Mouse (Mus musculus) MEL (cell line): ENCODE data around the gene Fam213b. TPM values are rescaled to one million over a fixed set of nuclear protein-coding genes. Genes with fewer than 3 reads are reported as not detected.

ENCODE experiments used
- DNase-seq: peaks from one replicate; pipeline ENCODE4 v3.0.0; 2011; ENCODE audit warnings: low read depth, low spot score
- H3K27ac ChIP-seq: 2 replicates; pipeline ENCODE4 v1.5.1; 2012; ENCODE audit warnings: low read depth, mild to moderate bottlenecking, control low read depth, low read length, moderate library complexity; ENCODE audit not compliant: control insufficient read depth
- H3K27me3 ChIP-seq, 2 experiments: fragments of 150-350 bp in 1 of 2; sonication (generic) in 1 of 2; 2 replicates each; pipeline ENCODE4 v1.6.1; 2012; ENCODE audit warnings: low read length in 2 of 2, mild to moderate bottlenecking in 2 of 2, improper control_type of control experiment in 1 of 2, moderate library complexity in 1 of 2; ENCODE audit not compliant: insufficient read depth in 2 of 2, control insufficient read depth in 1 of 2
- H3K36me3 ChIP-seq, 2 experiments: 2 replicates each; pipeline ENCODE4 v1.6.1; 2012 to 2014; ENCODE audit warnings: low read length in 2 of 2, improper control_type of control experiment in 1 of 2, inconsistent platforms in 1 of 2, mild to moderate bottlenecking in 1 of 2; ENCODE audit not compliant: insufficient read depth in 2 of 2, control insufficient read depth in 1 of 2
- H3K4me1 ChIP-seq, 2 experiments: fragments of 150-350 bp in 1 of 2; sonication (generic) in 1 of 2; 2 replicates each; pipeline ENCODE4 v1.6.1; 2012; ENCODE audit warnings: low read length in 2 of 2, improper control_type of control experiment in 1 of 2, mild to moderate bottlenecking in 1 of 2; ENCODE audit not compliant: insufficient read depth in 2 of 2, control insufficient read depth in 1 of 2
- H3K4me3 ChIP-seq, 2 experiments: fragments of 150-350 bp in 1 of 2; sonication (generic) in 1 of 2; 2 replicates each; pipeline ENCODE4 v1.5.1; 2012; ENCODE audit warnings: low read depth in 2 of 2, low read length in 2 of 2, mild to moderate bottlenecking in 2 of 2, moderate library complexity in 2 of 2, control low read depth in 1 of 2, improper control_type of control experiment in 1 of 2; ENCODE audit not compliant: control insufficient read depth in 1 of 2, insufficient read depth in 1 of 2
- H3K79me2 ChIP-seq: 2 replicates; pipeline ENCODE4 v1.6.1; 2012; ENCODE audit warnings: mild to moderate bottlenecking, low read length, moderate library complexity; ENCODE audit not compliant: control insufficient read depth, poor library complexity, insufficient read depth
- H3K9ac ChIP-seq: 2 replicates; pipeline ENCODE4 v1.6.1; 2012; ENCODE audit warnings: low read depth, mild to moderate bottlenecking, control low read depth, low read length, moderate library complexity; ENCODE audit not compliant: control insufficient read depth, poor library complexity, severe bottlenecking
- H3K9me3 ChIP-seq: fragments of 150-350 bp; sonication (generic); replicated peaks from 2 replicates; pipeline ENCODE4 v1.6.1; 2012; ENCODE audit warnings: mild to moderate bottlenecking, low read length, improper control_type of control experiment, moderate library complexity; ENCODE audit not compliant: insufficient read depth
- BHLHE40 ChIP-seq: IDR thresholded peaks from 2 replicates; pipeline ENCODE4 v1.6.1; 2012; ENCODE audit warnings: low read depth, mild to moderate bottlenecking, inconsistent platforms, low read length, improper control_type of control experiment, borderline replicate concordance
- CHD1 ChIP-seq: IDR thresholded peaks from 2 replicates; pipeline ENCODE4 v1.6.1; 2012; ENCODE audit warnings: low read depth, mild to moderate bottlenecking, inconsistent platforms, low read length, improper control_type of control experiment
- CTCF ChIP-seq, 3 experiments: IDR thresholded peaks in 2 of 3; conservative IDR thresholded peaks in 1 of 3; 2 replicates each; pipeline ENCODE4 v1.5.1; 2011 to 2012; ENCODE audit warnings: low read length in 3 of 3, low read depth in 2 of 3, mild to moderate bottlenecking in 2 of 3, improper control_type of control experiment in 1 of 3, inconsistent platforms in 1 of 3, mixed read lengths in 1 of 3, moderate library complexity in 1 of 3; ENCODE audit not compliant: control insufficient read depth in 1 of 3, insufficient read depth in 1 of 3, poor library complexity in 1 of 3, severe bottlenecking in 1 of 3
- ETS1 ChIP-seq: IDR thresholded peaks from 2 replicates; pipeline ENCODE4 v1.6.1; 2012; ENCODE audit warnings: low read depth, mild to moderate bottlenecking, inconsistent platforms, low read length, improper control_type of control experiment, moderate library complexity
- GABPA ChIP-seq: IDR thresholded peaks from 2 replicates; pipeline ENCODE4 v1.6.1; 2012; ENCODE audit warnings: low read depth, mild to moderate bottlenecking, inconsistent platforms, low read length, improper control_type of control experiment, moderate library complexity
- GATA1 ChIP-seq: IDR thresholded peaks from 2 replicates; pipeline ENCODE4 v1.6.1; 2011; ENCODE audit warnings: low read depth, low read length, improper control_type of control experiment
- KAT2A ChIP-seq: conservative IDR thresholded peaks from 2 replicates; pipeline ENCODE4 v1.6.1; 2012; ENCODE audit warnings: low read depth, low read length, improper control_type of control experiment, inconsistent platforms
- MAFK ChIP-seq: IDR thresholded peaks from 2 replicates; pipeline ENCODE4 v1.6.1; 2011; ENCODE audit warnings: low read depth, mild to moderate bottlenecking, low read length, improper control_type of control experiment, borderline replicate concordance
- MAZ ChIP-seq: IDR thresholded peaks from 2 replicates; pipeline ENCODE4 v1.6.1; 2012; ENCODE audit warnings: low read depth, mild to moderate bottlenecking, inconsistent platforms, low read length, improper control_type of control experiment
- MEF2A ChIP-seq: IDR thresholded peaks from 2 replicates; pipeline ENCODE4 v1.6.1; 2014; ENCODE audit warnings: low read depth, mild to moderate bottlenecking, inconsistent platforms, low read length, improper control_type of control experiment; ENCODE audit not compliant: poor library complexity, insufficient replicate concordance, severe bottlenecking; ENCODE audit errors: extremely low read depth
- MXI1 ChIP-seq: IDR thresholded peaks from 2 replicates; pipeline ENCODE4 v1.6.1; 2011; ENCODE audit warnings: mild to moderate bottlenecking, low read depth, low read length, improper control_type of control experiment
- MYB ChIP-seq: IDR thresholded peaks from 2 replicates; pipeline ENCODE4 v1.6.1; 2011; ENCODE audit warnings: mild to moderate bottlenecking, low read depth, low read length, improper control_type of control experiment
- MYC ChIP-seq: IDR thresholded peaks from 2 replicates; pipeline ENCODE4 v1.6.1; 2011; ENCODE audit warnings: low read depth, mild to moderate bottlenecking, low read length, improper control_type of control experiment, moderate library complexity
- NRF1 ChIP-seq: IDR thresholded peaks from 2 replicates; pipeline ENCODE4 v1.6.1; 2014; ENCODE audit warnings: low read depth, mild to moderate bottlenecking, inconsistent platforms, low read length, improper control_type of control experiment, moderate library complexity; ENCODE audit not compliant: poor library complexity, insufficient read depth, severe bottlenecking
- POLR2A ChIP-seq, 2 experiments: IDR thresholded peaks; 2 replicates each; pipeline ENCODE4 v1.6.1; 2011 to 2012; ENCODE audit warnings: low read length in 2 of 2, mild to moderate bottlenecking in 2 of 2, control low read depth in 1 of 2, improper control_type of control experiment in 1 of 2, low read depth in 1 of 2, moderate library complexity in 1 of 2; ENCODE audit not compliant: control insufficient read depth in 1 of 2, insufficient read depth in 1 of 2, poor library complexity in 1 of 2
- POLR2AphosphoS2 ChIP-seq: IDR thresholded peaks from 2 replicates; pipeline ENCODE4 v1.6.1; 2011; ENCODE audit warnings: low read length, improper control_type of control experiment
- POLR2AphosphoS5 ChIP-seq: IDR thresholded peaks from 2 replicates; pipeline ENCODE4 v1.6.1; 2012; ENCODE audit warnings: low read depth, borderline replicate concordance, mild to moderate bottlenecking, inconsistent platforms, low read length, moderate library complexity, mixed read lengths
- RAD21 ChIP-seq: IDR thresholded peaks from 2 replicates; pipeline ENCODE4 v1.6.1; 2011; ENCODE audit warnings: mild to moderate bottlenecking, low read depth, low read length, improper control_type of control experiment
- RCOR1 ChIP-seq: IDR thresholded peaks from 2 replicates; pipeline ENCODE4 v1.6.1; 2012; ENCODE audit warnings: low read depth, mild to moderate bottlenecking, inconsistent platforms, low read length, improper control_type of control experiment
- TAL1 ChIP-seq: IDR thresholded peaks from 2 replicates; pipeline ENCODE4 v1.6.1; 2012; ENCODE audit warnings: mild to moderate bottlenecking, inconsistent platforms, low read length, moderate library complexity, mixed read lengths
- UBTF ChIP-seq: IDR thresholded peaks from 2 replicates; pipeline ENCODE4 v1.6.1; 2012; ENCODE audit warnings: low read depth, mild to moderate bottlenecking, inconsistent platforms, low read length, improper control_type of control experiment, moderate library complexity, borderline replicate concordance; ENCODE audit not compliant: insufficient read depth
- USF1 ChIP-seq: IDR thresholded peaks from 2 replicates; pipeline ENCODE4 v1.6.1; 2014; ENCODE audit warnings: low read depth, mild to moderate bottlenecking, inconsistent platforms, low read length, improper control_type of control experiment, moderate library complexity
- USF2 ChIP-seq, 2 experiments: IDR thresholded peaks; 2 replicates each; pipeline ENCODE4 v1.6.1; 2011 to 2012; ENCODE audit warnings: improper control_type of control experiment in 2 of 2, low read length in 2 of 2, borderline replicate concordance in 1 of 2, inconsistent platforms in 1 of 2, low read depth in 1 of 2, mild to moderate bottlenecking in 1 of 2; ENCODE audit not compliant: insufficient read depth in 1 of 2
- ZKSCAN1 ChIP-seq: IDR thresholded peaks from 2 replicates; pipeline ENCODE4 v1.6.1; 2012; ENCODE audit warnings: low read depth, mild to moderate bottlenecking, inconsistent platforms, low read length, improper control_type of control experiment, moderate library complexity
- ZMIZ1 ChIP-seq: IDR thresholded peaks from 2 replicates; pipeline ENCODE4 v1.6.1; 2012; ENCODE audit warnings: low read depth, mild to moderate bottlenecking, inconsistent platforms, low read length, improper control_type of control experiment, moderate library complexity
- ZNF384 ChIP-seq: IDR thresholded peaks from 2 replicates; pipeline ENCODE4 v1.6.1; 2012; ENCODE audit warnings: low read depth, mild to moderate bottlenecking, inconsistent platforms, low read length, improper control_type of control experiment
- polyA plus RNA-seq, 2 experiments: library from polyadenylated mRNA; stranded (reverse) in 1 of 2; unstranded in 1 of 2; fragments of >175 nt in 1 of 2; fragments of >200 nt in 1 of 2; gene quantifications; 2 replicates each; pipeline versions ENCODE4 v1.2.1 to v1.2.4; 2012; ENCODE audit warnings: low replicate concordance in 2 of 2, low read depth in 1 of 2; ENCODE audit not compliant: insufficient read length in 2 of 2, insufficient read depth in 1 of 2, missing spikeins in 1 of 2
- total RNA-seq: library from RNA; depleted of rRNA; stranded (reverse); fragments of 300-350 nt; gene quantifications from 2 replicates; pipeline ENCODE4 v1.2.3, GENCODE M21; 2012

The Fam213b gene
- total and polyA plus RNA-seq, 3 experiments, result not detected

GRCm38 (mm10) chr4:154902371-154902770 is 3.4 kb upstream of the Fam213b start:
- H3K79me2 ChIP-seq, result 0 out of 2 replicates have a peak, but pooled peaks cover 1% of the 10 kb centered on the region
- H3K4me3 ChIP-seq, result no peak overlapping the region
- peaks cover 5% of the 10 kb centered on the region in 2 experiments; a peak in 3 of 4 replicates for H3K4me1 ChIP-seq
- no peaks in the 10 kb centered on the region for H3K27me3 ChIP-seq
- H3K9ac ChIP-seq, result no peak overlapping the region
- peaks cover 0 to 7% of the 10 kb centered on the region in 2 experiments; a peak in 2 of 4 replicates for H3K36me3 ChIP-seq
- H3K27ac ChIP-seq, result no peak overlapping the region
- no peaks in the 10 kb centered on the region for H3K9me3 ChIP-seq
- DNase-seq, result no peak
- TF ChIP-seq USF1 (no peak), ZKSCAN1 (no peak), ZNF384 (no peak), POLR2AphosphoS2 (no peak), BHLHE40 (no peak), MAFK (no peak), NRF1 (no peak), GABPA (no peak), POLR2AphosphoS5 (no peak), USF2 (IDR thresholded peaks at IDR 0.05; ENCODE audit: borderline replicate concordance in 1 of 2, insufficient read depth in 1 of 2, low read depth in 1 of 2, low read length in 2 of 2) (no peak), GATA1 (no peak), ETS1 (no peak), TAL1 (no peak), MYB (no peak), KAT2A (no peak), MAZ (no peak), CTCF (IDR thresholded peaks at IDR 0.05 in 2 of 3, conservative IDR thresholded peaks at IDR 0.05 in 1 of 3; ENCODE audit: control insufficient read depth in 1 of 3, insufficient read depth in 1 of 3, low read depth in 2 of 3, low read length in 3 of 3, poor library complexity in 1 of 3, severe bottlenecking in 1 of 3) (no peak), MYC (no peak), POLR2A (IDR thresholded peaks at IDR 0.05; ENCODE audit: control insufficient read depth in 1 of 2, insufficient read depth in 1 of 2, low read depth in 1 of 2, low read length in 2 of 2, poor library complexity in 1 of 2) (no peak)
- TF ChIP-seq, all 39 proteins: peak for 0

- H3K27me3 ChIP-seq, result no peaks in the 10 kb centered on the region
These were observed 1.1 kb downstream of the Fam213b start for GRCm38 (mm10) chr4:154897676-154898465.

More at GRCm38 (mm10) chr4:154897676-154898465, 1.1 kb downstream of the Fam213b start:
- no peak overlapping the region for H3K4me3 ChIP-seq
- no peaks in the 10 kb centered on the region for H3K9me3 ChIP-seq
- H3K79me2 ChIP-seq, result no peaks in the 10 kb centered on the region
- H3K4me1 ChIP-seq, result no peaks in the 10 kb centered on the region
- H3K36me3 ChIP-seq, result no peaks in the 10 kb centered on the region
- no peak overlapping the region for H3K27ac ChIP-seq
- TF ChIP-seq RCOR1 (no peak), ZMIZ1 (no peak), MXI1 (no peak), RAD21 (no peak), GABPA (no peak), ZKSCAN1 (no peak), KAT2A (no peak), POLR2A (IDR thresholded peaks at IDR 0.05; ENCODE audit: control insufficient read depth in 1 of 2, insufficient read depth in 1 of 2, low read depth in 1 of 2, low read length in 2 of 2, poor library complexity in 1 of 2) (no peak), MEF2A (no peak), UBTF (no peak), ETS1 (no peak), CHD1 (no peak), USF2 (IDR thresholded peaks at IDR 0.05; ENCODE audit: borderline replicate concordance in 1 of 2, insufficient read depth in 1 of 2, low read depth in 1 of 2, low read length in 2 of 2) (no peak)
- no peak overlapping the region for H3K9ac ChIP-seq
- DNase-seq, result no peak
